Mouse (Mus musculus) layer of hippocampus, postnatal 36 days (tissue): ENCODE data around the gene Ncf1. TPM values are rescaled to one million over a fixed set of nuclear protein-coding genes. Genes with fewer than 3 reads are reported as not detected.

ENCODE experiments used
- DNase-seq, 2 experiments: peaks; one replicate each; pipeline ENCODE4 v3.0.0; 2022
- total RNA-seq, 2 experiments: library from RNA; stranded (reverse); gene quantifications; 2 replicates each; pipeline ENCODE4 v1.2.3; 2021

The Ncf1 gene
- total RNA-seq, 2 experiments from 2014 or later, result 6.3 to 9.3 TPM

- DNase-seq, result no peak
Observed at GRCm38 (mm10) chr5:134243661-134244436, 14.4 kb upstream of the Ncf1 start.

- DNase-seq, result peak in 1 of 2 experiments; percentile 48
Observed at GRCm38 (mm10) chr5:134241831-134242230, 12.4 kb upstream of the Ncf1 start.

- DNase-seq, result no peak
Observed at GRCm38 (mm10) chr5:134237936-134238760, 8.7 kb upstream of the Ncf1 start.

GRCm38 (mm10) chr5:134237508-134237907 is 8.1 kb upstream of the Ncf1 start:
- no peak for DNase-seq

- no peak for DNase-seq
Observed at GRCm38 (mm10) chr5:134236796-134237195, 7.4 kb upstream of the Ncf1 start.

GRCm38 (mm10) chr5:134236241-134236640 is 6.8 kb upstream of the Ncf1 start:
- DNase-seq, result no peak

- no peak for DNase-seq
Observed at GRCm38 (mm10) chr5:134235111-134235510, 5.7 kb upstream of the Ncf1 start.

- no peak for DNase-seq
Observed at GRCm38 (mm10) chr5:134234205-134234604, 4.8 kb upstream of the Ncf1 start.

GRCm38 (mm10) chr5:134233244-134233651 is 3.8 kb upstream of the Ncf1 start:
- DNase-seq, result no peak

GRCm38 (mm10) chr5:134232568-134232967 is 3.1 kb upstream of the Ncf1 start:
- no peak for DNase-seq

- no peak for DNase-seq
Observed at GRCm38 (mm10) chr5:134232111-134232510, 2.7 kb upstream of the Ncf1 start.

GRCm38 (mm10) chr5:134231376-134231775 is 2.0 kb upstream of the Ncf1 start:
- no peak for DNase-seq

- DNase-seq, result no peak
Observed at GRCm38 (mm10) chr5:134228249-134228638, 1.2 kb downstream of the Ncf1 start.

- no peak for DNase-seq
Observed at GRCm38 (mm10) chr5:134227574-134228248, 1.7 kb downstream of the Ncf1 start.

- DNase-seq, result no peak
Observed at GRCm38 (mm10) chr5:134226946-134227345, 2.5 kb downstream of the Ncf1 start.

- DNase-seq, result no peak
Observed at GRCm38 (mm10) chr5:134225110-134225901, 4.1 kb downstream of the Ncf1 start.

- DNase-seq, result no peak
Observed at GRCm38 (mm10) chr5:134221708-134222150, 7.7 kb downstream of the Ncf1 start.

GRCm38 (mm10) chr5:134221278-134221677 is 8.1 kb downstream of the Ncf1 start:
- no peak for DNase-seq

- no peak for DNase-seq
Observed at GRCm38 (mm10) chr5:134217900-134218299, 11.5 kb downstream of the Ncf1 start.

- DNase-seq, result no peak
Observed at GRCm38 (mm10) chr5:134214021-134214806, 15.2 kb downstream of the Ncf1 start.

GRCm38 (mm10) chr5:134209931-134210554 is 19.4 kb downstream of the Ncf1 start:
- DNase-seq, result no peak
